Mouse (Mus musculus) forebrain, postnatal 0 days (tissue): ENCODE results near the gene Fnbp1. TPM values are rescaled to one million over a fixed set of nuclear protein-coding genes. Genes with fewer than 3 reads are reported as not detected.

Source experiments
- ATAC-seq: fragments of 200-750 bp; cut with Nextera tagmentation; 2 replicates; pipeline ENCODE4 v1.8.0; 2017; ENCODE audit warnings: mild to moderate bottlenecking, moderate library complexity
- DNase-seq: peaks from one replicate; pipeline ENCODE4 v3.0.0-alpha.2; 2015
- H3K27ac ChIP-seq: fragments of 300-500 bp; sonication (generic); 2 replicates; pipeline ENCODE4 v1.5.1; 2014; ENCODE audit warnings: low read depth, mild to moderate bottlenecking, antibody characterized with exemption, low read length, moderate library complexity, mixed read lengths
- H3K27me3 ChIP-seq: fragments of 300-500 bp; sonication (generic); 2 replicates; pipeline ENCODE4 v1.6.1; 2014; ENCODE audit warnings: mild to moderate bottlenecking, low read length, mixed read lengths; ENCODE audit not compliant: insufficient read depth
- H3K36me3 ChIP-seq: fragments of 300-500 bp; sonication (generic); 2 replicates; pipeline ENCODE4 v1.6.1; 2014; ENCODE audit warnings: mild to moderate bottlenecking, moderate library complexity; ENCODE audit not compliant: insufficient read depth
- H3K4me1 ChIP-seq: fragments of 300-500 bp; sonication (generic); 2 replicates; pipeline ENCODE4 v1.6.1; 2014; ENCODE audit warnings: antibody characterized with exemption; ENCODE audit not compliant: insufficient read depth
- H3K4me2 ChIP-seq: fragments of 300-500 bp; sonication (generic); 2 replicates; pipeline ENCODE4 v1.6.1; 2014; ENCODE audit warnings: low read depth, mild to moderate bottlenecking, moderate library complexity
- H3K4me3 ChIP-seq: fragments of 300-500 bp; sonication (generic); 2 replicates; pipeline ENCODE4 v1.5.1; 2014; ENCODE audit warnings: low read depth, low read length, mixed read lengths
- H3K9ac ChIP-seq: fragments of 300-500 bp; sonication (generic); 2 replicates; pipeline ENCODE4 v1.6.1; 2014; ENCODE audit warnings: mild to moderate bottlenecking
- H3K9me3 ChIP-seq: fragments of 300-500 bp; sonication (generic); 2 replicates; pipeline ENCODE4 v1.6.1; 2016; ENCODE audit warnings: low read length
- CTCF ChIP-seq: sonication (generic); IDR thresholded peaks from 2 replicates; pipeline ENCODE4 v1.5.1; 2016; ENCODE audit warnings: antibody characterized with exemption, control low read depth, low read depth
- WGBS: fragments of 180-500 bp; shearing (Covaris S2); extraction: QIAGEN DNeasy Blood & Tissue Kit; methylation state at CpG from one replicate; pipeline ENCODE4 v1.1.7; 2014; 5-methylcytosine and 5-hydroxymethylcytosine counted together
- polyA plus RNA-seq: library from polyadenylated mRNA; unstranded; fragments of >200 nt; fragmentation: Nextera tagmentation; extraction: Ambion mirVana; gene quantifications from 2 replicates; pipeline ENCODE4 v1.2.1, GENCODE M21; 2015
- total RNA-seq: library from RNA; depleted of rRNA; stranded (reverse); fragments of >200 nt; gene quantifications from 2 replicates; pipeline ENCODE4 v1.2.3, GENCODE M21; 2014

The Fnbp1 gene
- total and polyA plus RNA-seq, 2 experiments from 2014 or later, result 13.3 to 20.1 TPM

GRCm38 (mm10) chr2:31098616-31099015 lies 43.2 kb downstream of the Fnbp1 start:
- H3K4me2 ChIP-seq, result no peak overlapping the region
- H3K36me3 ChIP-seq, result peaks cover 17% of the 10 kb centered on the region
- no peak for TF ChIP-seq CTCF
- DNase-seq (no peak), ATAC-seq (no peak)
- H3K27me3 ChIP-seq, result no peaks in the 10 kb centered on the region
- no peak overlapping the region for H3K27ac ChIP-seq
- 95% methylated on average over 11 of the region's 11 CpGs for WGBS
- H3K9me3 ChIP-seq, result no peaks in the 10 kb centered on the region
- no peak overlapping the region for H3K9ac ChIP-seq
- H3K4me3 ChIP-seq, result no peak overlapping the region
- H3K4me1 ChIP-seq, result no peaks in the 10 kb centered on the region

- H3K4me1 ChIP-seq, result no peaks in the 10 kb centered on the region
These were observed 44.5 kb downstream of the Fnbp1 start for GRCm38 (mm10) chr2:31097276-31097675.

GRCm38 (mm10) chr2:31096119-31096518 lies 45.7 kb downstream of the Fnbp1 start:
- Histone ChIP-seq H3K9ac (no peak overlapping the region), H3K27me3 (no peaks in the 10 kb centered on the region), H3K27ac (no peak overlapping the region), H3K4me3 (no peak overlapping the region), H3K36me3 (peaks cover 12% of the 10 kb centered on the region), H3K9me3 (no peaks in the 10 kb centered on the region), H3K4me1 (no peaks in the 10 kb centered on the region), H3K4me2 (no peak overlapping the region)
- ATAC-seq, result no peak
- no peak for DNase-seq
- 66% methylated on average over 15 of the region's 15 CpGs for WGBS
- no peak for TF ChIP-seq CTCF

More at GRCm38 (mm10) chr2:31097276-31097675, 44.5 kb downstream of the Fnbp1 start:
- ATAC-seq (no peak), DNase-seq (no peak)
- no peak overlapping the region for H3K4me3 ChIP-seq
- no peak overlapping the region for H3K4me2 ChIP-seq
- 77% methylated on average over 2 of the region's 2 CpGs for WGBS
- H3K9ac ChIP-seq, result no peak overlapping the region
- H3K9me3 ChIP-seq, result no peaks in the 10 kb centered on the region
- no peak for TF ChIP-seq CTCF
- peaks cover 17% of the 10 kb centered on the region for H3K36me3 ChIP-seq
- H3K27ac ChIP-seq, result no peak overlapping the region
- no peaks in the 10 kb centered on the region for H3K27me3 ChIP-seq

DNA sequence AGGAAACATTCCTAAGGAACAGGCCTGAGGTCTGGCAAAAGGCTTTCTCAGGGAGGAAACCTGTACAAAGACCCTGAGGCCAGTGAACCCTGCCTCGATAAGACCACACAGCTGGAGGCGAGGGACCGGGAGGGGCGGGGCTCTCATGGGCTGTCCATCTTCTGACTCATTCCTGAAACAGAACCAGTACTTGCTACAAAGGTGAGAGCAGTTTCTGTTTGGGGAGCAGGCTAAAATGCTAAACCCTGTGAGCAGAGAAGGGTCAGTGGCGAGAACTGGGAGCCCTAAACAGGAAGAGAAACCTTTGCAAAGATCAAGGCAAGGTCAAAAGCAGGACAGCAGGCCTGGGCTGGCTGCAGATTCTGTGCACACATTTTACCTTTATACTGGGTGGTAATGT lies 47.2 kb downstream of the Fnbp1 start:
- H3K9ac ChIP-seq, result no peak overlapping the region
- no peaks in the 10 kb centered on the region for H3K9me3 ChIP-seq
- WGBS, result 69% methylated on average over 5 of the region's 5 CpGs
- no peaks in the 10 kb centered on the region for H3K4me1 ChIP-seq
- no peaks in the 10 kb centered on the region for H3K27me3 ChIP-seq
- no peak for TF ChIP-seq CTCF
- ATAC-seq (no peak), DNase-seq (no peak)
- no peak overlapping the region for H3K27ac ChIP-seq
- H3K4me3 ChIP-seq, result no peak overlapping the region
- H3K36me3 ChIP-seq, result peaks cover 12% of the 10 kb centered on the region
- H3K4me2 ChIP-seq, result no peak overlapping the region

- H3K4me2 ChIP-seq, result no peak overlapping the region
- 92% methylated on average over 3 of the region's 3 CpGs for WGBS
- no peaks in the 10 kb centered on the region for H3K27me3 ChIP-seq
- no peak for DNase-seq
- no peak overlapping the region for H3K4me3 ChIP-seq
- no peak overlapping the region for H3K27ac ChIP-seq
- H3K36me3 ChIP-seq, result peaks cover 12% of the 10 kb centered on the region
- no peak for ATAC-seq
- no peak for TF ChIP-seq CTCF
- no peaks in the 10 kb centered on the region for H3K4me1 ChIP-seq
- H3K9ac ChIP-seq, result no peak overlapping the region
- no peaks in the 10 kb centered on the region for H3K9me3 ChIP-seq
These were observed 48.9 kb downstream of the Fnbp1 start for GRCm38 (mm10) chr2:31092939-31093338.

GRCm38 (mm10) chr2:31091182-31091581 lies 50.6 kb downstream of the Fnbp1 start:
- no peak for ATAC-seq
- WGBS, result 57% methylated on average over 3 of the region's 3 CpGs

DNA sequence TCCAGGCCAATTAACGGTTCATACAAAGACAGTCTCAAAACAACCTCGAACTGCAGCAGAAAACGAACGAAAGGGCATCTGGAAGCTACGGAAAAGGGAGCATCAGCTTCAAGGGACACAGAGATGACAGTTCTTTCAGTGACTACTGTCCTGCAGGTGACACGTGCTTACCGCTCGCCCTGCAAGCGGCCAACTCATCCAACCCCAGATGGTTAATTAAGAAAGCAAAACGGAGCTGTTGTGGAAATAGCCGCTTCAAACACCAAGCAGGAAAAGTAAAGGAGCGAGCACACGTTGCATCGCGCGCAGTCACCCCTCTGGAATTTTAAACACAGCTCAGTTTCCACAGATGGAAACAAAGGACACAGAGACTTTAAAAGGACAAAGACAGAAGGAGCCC lies 52.2 kb downstream of the Fnbp1 start:
- no peak overlapping the region for H3K9ac ChIP-seq
- no peaks in the 10 kb centered on the region for H3K27me3 ChIP-seq
- no peak for ATAC-seq
- H3K4me2 ChIP-seq, result no peak overlapping the region
- TF ChIP-seq CTCF, result no peak
- H3K27ac ChIP-seq, result no peak overlapping the region
- no peak for DNase-seq
- 36% methylated on average over 16 of the region's 16 CpGs for WGBS
- H3K4me3 ChIP-seq, result no peak overlapping the region
- H3K4me1 ChIP-seq, result no peaks in the 10 kb centered on the region
- no peaks in the 10 kb centered on the region for H3K9me3 ChIP-seq
- peaks cover 3% of the 10 kb centered on the region; the same call in 1 of the 2 replicates for H3K36me3 ChIP-seq

More at GRCm38 (mm10) chr2:31091182-31091581, 50.6 kb downstream of the Fnbp1 start:
- no peak for DNase-seq
- Histone ChIP-seq H3K27ac (no peak overlapping the region), H3K9ac (no peak overlapping the region), H3K36me3 (peaks cover 12% of the 10 kb centered on the region), H3K4me3 (no peak overlapping the region), H3K27me3 (no peaks in the 10 kb centered on the region), H3K4me2 (no peak overlapping the region), H3K4me1 (no peaks in the 10 kb centered on the region), H3K9me3 (no peaks in the 10 kb centered on the region)
- no peak for TF ChIP-seq CTCF

- no peak overlapping the region for H3K4me2 ChIP-seq
- H3K36me3 ChIP-seq, result peaks cover 10% of the 10 kb centered on the region; the same call in 1 of the 2 replicates
- no peaks in the 10 kb centered on the region for H3K9me3 ChIP-seq
- ATAC-seq, result no peak
- H3K4me3 ChIP-seq, result no peak overlapping the region
- H3K27ac ChIP-seq, result no peak overlapping the region
- H3K4me1 ChIP-seq, result no peaks in the 10 kb centered on the region
- H3K27me3 ChIP-seq, result no peaks in the 10 kb centered on the region
- DNase-seq, result no peak
- H3K9ac ChIP-seq, result no peak overlapping the region
- WGBS, result 78% methylated on average over 8 of the region's 8 CpGs
- TF ChIP-seq CTCF, result no peak
These were observed 52.9 kb downstream of the Fnbp1 start for GRCm38 (mm10) chr2:31088871-31089270.
